Mouse (Mus musculus) hindbrain, embryonic 14.5 days (tissue): ENCODE results near the gene Slc15a4. TPM values are rescaled to one million over a fixed set of nuclear protein-coding genes. Genes with fewer than 3 reads are reported as not detected.

Experiments used
- polyA plus RNA-seq: library from polyadenylated mRNA; unstranded; fragments of >200 nt; fragmentation: Nextera tagmentation; extraction: Ambion mirVana; gene quantifications from 2 replicates; pipeline ENCODE4 v1.2.1, GENCODE M21; 2014

The Slc15a4 gene
- polyA plus RNA-seq, 1 experiment from 2014 or later, result 22.2 TPM

Other genes starting within 250 kb of the Slc15a4 start
- 1.3 and 1.7 TPM in 2 replicates for gene Glt1d1, start 635 bp downstream of the Slc15a4 start, polyA plus RNA-seq